Mouse (Mus musculus): ENCODE data around the gene Zbed6. TPM values are rescaled to one million over a fixed set of nuclear protein-coding genes. Genes with fewer than 3 reads are reported as not detected.

Gene Zbed6
- total RNA-seq, 1 experiment from 2014 or later = 16.6 TPM

GRCm38 (mm10) chr1:133662941-133663340, 2.3 kb upstream of the Zbed6 start:
- no peak for DNase-seq

- DNase-seq = peak; percentile 87
Measured at GRCm38 (mm10) chr1:133661203-133661933, 683 bp upstream of the Zbed6 start, which contains the start of gene Gm38394. TSS of gene Gm38394 (minus strand) at chr1:133661318.

DNA sequence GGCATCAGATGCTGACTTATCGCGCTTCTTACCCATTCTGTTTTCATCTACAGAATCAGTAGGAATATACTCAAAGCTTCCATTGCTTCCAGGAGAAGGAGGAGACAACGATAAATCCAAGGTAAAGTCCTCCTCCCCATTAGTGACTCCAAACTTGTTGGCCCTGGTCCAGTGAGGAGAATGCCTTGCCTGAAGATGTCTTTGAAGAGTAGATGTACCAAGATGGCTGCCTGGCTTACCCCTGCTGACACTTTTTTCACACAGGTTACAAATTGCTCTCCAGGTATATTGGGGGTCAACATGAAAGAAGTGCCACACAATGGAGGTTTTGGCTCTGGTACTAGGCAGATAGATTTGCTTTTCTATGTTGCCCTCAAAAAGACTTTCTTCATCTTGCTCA, 1.8 kb downstream of the Zbed6 start:
- no peak for DNase-seq

GRCm38 (mm10) chr1:133656811-133657210, 3.9 kb downstream of the Zbed6 start:
- no peak for DNase-seq

- no peak for DNase-seq
Measured at GRCm38 (mm10) chr1:133653033-133653432, 7.7 kb downstream of the Zbed6 start.

DNA sequence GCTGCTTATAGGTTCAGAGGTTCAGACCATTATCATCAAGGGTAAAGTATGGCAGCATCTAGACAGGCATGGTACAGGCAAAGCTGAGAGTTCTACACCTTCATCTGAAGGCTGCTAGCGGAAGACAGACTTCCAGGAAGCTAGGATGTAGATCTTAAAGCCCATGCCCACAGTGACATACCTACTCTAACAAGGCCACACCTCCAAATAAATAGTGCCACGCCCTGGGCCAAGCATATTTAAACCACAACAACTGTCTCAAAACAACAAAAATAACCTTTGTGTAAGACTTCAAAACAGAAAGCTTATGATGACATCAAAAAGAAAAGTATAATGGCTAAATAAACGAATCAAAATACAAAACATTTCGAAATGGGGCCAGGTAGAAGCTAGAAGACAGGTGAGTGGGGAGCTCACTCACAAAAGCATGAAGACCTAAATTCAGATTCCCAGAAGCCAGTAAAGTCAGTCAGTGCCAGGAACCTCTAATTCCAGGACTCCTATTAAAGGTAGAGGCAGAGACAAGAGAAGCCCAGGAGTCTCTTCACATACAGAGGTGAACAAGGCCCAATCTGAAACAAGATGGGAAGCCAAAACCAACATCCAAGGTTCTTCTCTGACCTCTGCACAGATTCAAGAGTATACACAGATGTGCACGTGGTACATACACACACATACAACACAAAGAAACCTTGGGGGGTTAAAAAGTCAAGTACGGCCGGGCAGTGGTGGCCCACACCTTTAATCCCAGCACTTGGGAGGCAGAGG, 10.2 kb downstream of the Zbed6 start:
- no peak for DNase-seq

DNA sequence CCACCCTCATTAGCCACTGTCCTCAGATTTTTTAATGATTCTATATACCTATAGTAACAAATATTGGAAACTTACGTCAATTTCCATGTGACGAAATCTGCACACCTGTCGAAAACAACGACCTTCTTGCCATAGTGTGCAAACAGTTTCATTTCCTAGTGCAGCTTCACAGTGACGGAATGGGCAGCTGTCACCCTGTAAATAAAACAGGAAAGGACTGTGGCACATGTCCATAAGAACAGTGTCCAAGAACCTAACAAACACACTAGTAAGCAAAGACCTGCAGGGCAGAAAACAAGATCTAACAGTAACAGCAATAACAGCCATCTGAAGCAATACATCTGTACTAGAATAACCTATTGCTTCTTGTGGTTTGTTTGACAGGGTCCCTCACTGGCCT, 15.0 kb downstream of the Zbed6 start:
- no peak for DNase-seq

DNA sequence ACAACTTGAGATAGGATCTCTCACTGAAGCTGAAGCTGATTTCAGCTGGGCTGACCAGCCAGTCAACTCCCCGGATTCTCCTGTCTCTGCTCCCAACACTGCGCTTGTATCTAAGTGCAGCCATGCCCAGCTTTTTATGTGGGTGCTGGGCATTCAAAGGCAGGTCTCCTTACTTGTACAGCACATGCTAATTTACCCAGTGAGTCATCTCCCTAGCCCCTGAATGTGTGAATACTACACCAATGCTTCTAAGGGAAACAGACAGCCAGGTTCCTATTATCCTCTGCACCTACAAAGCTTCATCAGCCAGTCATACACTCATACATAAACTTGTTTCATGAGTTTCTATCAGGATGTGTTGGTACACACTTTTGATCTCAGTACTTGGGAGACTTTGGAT, 19.5 kb downstream of the Zbed6 start:
- no peak for DNase-seq

GRCm38 (mm10) chr1:133638517-133638916, 22.2 kb downstream of the Zbed6 start:
- no peak for DNase-seq

DNA sequence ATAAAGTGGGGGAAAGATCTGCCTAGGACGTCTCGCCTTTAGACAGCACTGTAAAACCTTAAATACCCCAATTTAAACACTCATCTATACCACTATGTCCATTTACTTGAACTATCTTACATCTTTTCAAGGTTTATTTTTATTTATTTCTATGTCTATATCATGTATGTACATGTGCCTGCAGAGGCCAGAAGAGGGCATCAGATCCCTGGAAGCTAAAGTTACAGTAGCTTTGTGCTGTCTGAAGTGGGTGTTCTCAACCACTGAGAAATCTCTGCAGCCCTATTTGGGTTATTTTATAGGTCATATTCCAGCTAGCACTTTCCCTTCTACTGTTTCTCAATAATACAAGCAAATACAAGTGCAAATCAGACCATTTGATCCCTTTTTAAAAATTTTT, 28.5 kb downstream of the Zbed6 start:
- no peak for DNase-seq

DNA sequence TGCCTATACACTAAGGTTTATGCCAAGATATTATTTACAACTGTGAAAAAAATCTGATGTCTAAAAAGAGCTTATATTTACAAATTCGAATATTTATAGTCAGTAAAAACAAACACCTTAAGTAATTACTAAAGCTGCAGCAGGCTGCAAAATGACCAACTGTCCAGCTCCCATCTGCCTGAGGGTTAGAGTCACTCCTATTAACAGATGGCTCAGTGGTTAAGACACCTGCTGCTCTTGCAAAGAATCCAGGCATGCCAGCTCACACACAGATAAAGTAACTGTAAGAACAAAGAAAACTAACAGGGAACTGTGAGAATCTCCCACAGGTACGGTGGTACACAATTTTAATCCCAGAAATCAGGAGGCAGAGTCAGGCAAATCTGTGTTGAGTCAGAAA, 35.6 kb downstream of the Zbed6 start:
- no peak for DNase-seq

DNA sequence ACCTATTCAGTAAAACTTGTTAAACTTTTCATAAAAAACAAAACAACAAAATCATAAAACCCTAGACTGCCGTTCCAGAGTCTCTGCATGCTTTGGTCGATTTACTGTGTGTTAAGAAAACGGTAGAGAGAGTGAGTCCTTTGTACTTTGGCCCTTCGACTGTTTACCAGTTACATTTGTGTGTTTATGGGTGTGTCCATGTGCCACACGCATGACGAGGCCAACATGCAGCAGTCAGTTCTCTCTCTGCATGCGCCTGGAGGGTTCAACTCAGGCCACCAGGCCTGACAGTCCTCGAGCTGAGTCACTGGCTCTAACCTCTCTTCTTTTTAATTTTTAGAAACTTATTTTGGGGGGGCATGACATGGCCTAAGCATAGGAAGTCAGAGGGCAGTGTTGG, 42.4 kb downstream of the Zbed6 start:
- DNase-seq = no peak

GRCm38 (mm10) chr1:133617908-133618307, 42.8 kb downstream of the Zbed6 start:
- no peak for DNase-seq

DNA sequence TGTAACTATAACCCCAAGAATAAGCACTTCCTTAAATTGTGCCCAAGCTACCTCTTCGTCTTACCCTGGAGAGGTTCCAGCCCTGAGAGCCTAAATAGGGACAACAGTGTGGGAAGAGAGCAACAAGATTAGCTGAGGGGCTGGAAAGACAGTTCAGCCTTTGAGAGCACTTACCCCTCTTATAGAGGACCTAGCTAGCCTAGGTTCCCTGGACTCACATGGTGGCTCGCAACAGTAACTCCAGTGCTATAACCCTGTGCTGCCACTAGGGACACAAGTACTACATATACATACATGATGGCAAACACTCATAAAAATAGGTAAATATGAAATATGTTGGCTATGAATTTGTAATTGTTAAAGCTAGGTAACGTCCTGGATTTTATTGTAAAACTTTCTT, 46.9 kb downstream of the Zbed6 start:
- DNase-seq = no peak

GRCm38 (mm10) chr1:133611436-133611835, 49.2 kb downstream of the Zbed6 start:
- DNase-seq = no peak

DNA sequence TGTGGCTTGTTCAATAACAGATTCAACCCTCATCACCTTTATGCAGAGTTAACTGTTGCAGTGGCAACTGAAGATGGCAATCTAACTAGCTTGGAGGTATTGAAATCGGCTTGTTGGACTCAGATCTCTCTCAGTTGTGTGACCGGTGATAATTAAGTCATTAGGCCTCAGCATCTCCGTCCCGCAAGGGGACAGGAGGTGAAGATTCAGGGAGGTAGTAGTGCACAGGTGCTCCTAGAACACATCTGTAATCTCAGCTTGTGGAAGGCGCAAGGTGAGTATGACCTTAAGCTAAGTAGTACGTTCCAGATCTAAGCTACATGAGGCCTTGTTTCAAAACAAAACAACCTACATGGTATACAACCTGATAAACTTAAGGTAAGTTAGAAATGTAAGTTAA, 50.1 kb downstream of the Zbed6 start:
- DNase-seq = no peak

DNA sequence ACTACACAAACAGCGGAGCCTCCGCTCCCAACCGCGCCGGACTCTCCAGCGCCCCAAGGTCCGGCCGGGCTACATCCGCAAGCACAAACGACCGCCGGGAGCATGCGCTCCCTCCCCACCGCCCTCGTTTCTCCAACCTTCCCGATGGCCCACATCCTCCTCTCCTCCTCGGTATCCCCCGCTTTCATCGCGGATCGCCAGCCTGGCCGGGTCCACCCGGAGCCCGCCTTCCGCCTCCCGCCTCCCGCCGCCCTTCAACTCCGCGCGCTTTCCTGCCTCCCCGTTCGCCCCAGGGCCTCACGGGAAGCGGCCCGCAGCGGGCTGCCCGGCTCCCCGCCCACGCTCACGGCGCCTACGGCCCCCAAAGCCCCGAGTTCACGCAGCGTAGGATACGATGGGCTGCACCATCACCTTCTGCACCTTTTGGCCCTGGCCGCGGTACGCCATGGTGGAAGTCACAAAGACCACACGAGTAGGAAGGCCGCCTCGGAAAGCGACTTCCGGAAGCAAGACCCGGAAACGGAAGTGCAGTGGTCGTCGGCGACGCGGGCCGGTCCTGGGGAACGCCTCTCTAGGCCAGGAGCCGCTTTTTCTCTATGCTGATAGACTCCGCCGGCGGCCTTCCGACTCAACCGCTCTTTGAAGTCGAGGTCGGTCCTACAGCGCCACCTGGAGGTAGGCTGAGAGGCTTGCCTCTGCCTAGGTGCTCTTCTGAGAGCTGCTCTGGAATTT, 50.7 kb downstream of the Zbed6 start, which contains the start of gene Snrpe:
Snrpe (minus strand) TSS at position 521 of the 732 bp plus-strand sequence.
- DNase-seq = peak; percentile 98

Other genes with a start within 250 kb of the Zbed6 start
- gene Sox13, start 236.5 kb downstream of the Zbed6 start, total RNA-seq (2021) = 20.0 and 21.3 TPM in 2 replicates
- 107 and 123 TPM in 2 replicates for gene Snrpe, start 50.6 kb downstream of the Zbed6 start, total RNA-seq (2021)
- gene Gm38394, start 433 bp upstream of the Zbed6 start, total RNA-seq (2021) = 26.0 and 30.4 TPM in 2 replicates
- gene Lax1, start 29.2 kb upstream of the Zbed6 start, total RNA-seq (2021) = not detected in 2 replicates
- gene Atp2b4, start 140.2 kb upstream of the Zbed6 start, total RNA-seq (2021) = 20.7 and 25.7 TPM in 2 replicates
- 1.0 and 1.2 TPM in 2 replicates for gene Optc, start 247.1 kb upstream of the Zbed6 start, total RNA-seq (2021)